10 mouse cellular contexts compared by ENCODE assay signal in genomic region chr19:45233496-45234127, GRCm38 (mm10). TPM values are rescaled to one million over a fixed set of nuclear protein-coding genes. Genes with fewer than 3 reads are reported as not detected.
A peak's percentile ranks its signal among the peaks of the same experiment; 100 is the strongest.
DNase-seq lines count a peak whose midpoint lies in the region; ATAC-seq and TF ChIP-seq lines count a peak whose summit lies in the region.
"Had no signal": no experiment of that assay in that cellular context is flagged by ENCODE, and none has a peak within 500 bp of the region (broad histone marks: within the 10 kb centered on the region; RNA-seq: fewer than 3 reads in every experiment).

No protein-coding gene starts in this region.

- peak overlapping the region; percentile 30 for H3K4me2 ChIP-seq in intestine, postnatal 0 days (replicated peaks; ENCODE audit: low read depth)
- peak overlapping the region; percentile 3; the same call in 1 of the 2 replicates for H3K4me2 ChIP-seq in stomach, postnatal 0 days (replicated peaks; ENCODE audit: low read depth)

- TF ChIP-seq POLR2A in heart, adult 2 months (IDR thresholded peaks at IDR 0.05; ENCODE audit: insufficient read depth, low read depth, low read length): no peak

- peaks cover 61% of the 10 kb centered on the region for H3K27me3 ChIP-seq in heart, adult 2 months (ENCODE audit: control insufficient read depth, insufficient read depth, low read length)
- peaks cover 100% of the 10 kb centered on the region for H3K27me3 ChIP-seq in intestine, postnatal 0 days (replicated peaks; ENCODE audit: control insufficient read depth, insufficient read depth, low read length)
- peaks cover 32% of the 10 kb centered on the region for H3K27me3 ChIP-seq in stomach, postnatal 0 days (ENCODE audit: control insufficient read depth, insufficient read depth, low read length)

- H3K36me3 ChIP-seq in heart, adult 2 months (ENCODE audit: control insufficient read depth, insufficient read depth, low read length): no peaks in the 10 kb centered on the region
- no peaks in the 10 kb centered on the region for H3K36me3 ChIP-seq in intestine, postnatal 0 days (ENCODE audit: control insufficient read depth, insufficient read depth)
- no peaks in the 10 kb centered on the region for H3K36me3 ChIP-seq in stomach, postnatal 0 days (ENCODE audit: control insufficient read depth, insufficient read depth, low read length)

- peaks cover 4% of the 10 kb centered on the region for H3K4me1 ChIP-seq in heart, adult 2 months (ENCODE audit: control insufficient read depth, insufficient read depth, low read length)
- no peaks in the 10 kb centered on the region for H3K4me1 ChIP-seq in intestine, postnatal 0 days (replicated peaks; ENCODE audit: control insufficient read depth, insufficient read depth, low read length)
- H3K4me1 ChIP-seq in stomach, postnatal 0 days (replicated peaks; ENCODE audit: control insufficient read depth, insufficient read depth): 0 out of 2 replicates have a peak, but pooled peaks cover 2% of the 10 kb centered on the region

- no peak for TF ChIP-seq CTCF in heart, adult 2 months (IDR thresholded peaks at IDR 0.05)
- TF ChIP-seq CTCF in intestine, postnatal 0 days (IDR thresholded peaks at IDR 0.05; ENCODE audit: low read depth): no peak
- no peak for TF ChIP-seq CTCF in stomach, postnatal 0 days (IDR thresholded peaks at IDR 0.05; ENCODE audit: low read depth)

- WGBS in heart, adult 2 months: 2% methylated on average over 60 of the region's 60 CpGs
- under 1% methylated on average over 51 of the region's 60 CpGs for WGBS in intestine, postnatal 0 days
- 2% methylated on average over 50 of the region's 60 CpGs for WGBS in stomach, postnatal 0 days

- TF ChIP-seq EP300 in heart, adult 2 months (IDR thresholded peaks at IDR 0.05; ENCODE audit: insufficient read depth, low read depth, low read length): no peak
- TF ChIP-seq EP300 in stomach, postnatal 0 days (optimal IDR thresholded peaks at IDR 0.05): no peak

- H3K9me3 ChIP-seq in intestine, postnatal 0 days (ENCODE audit: control insufficient read depth): no peaks in the 10 kb centered on the region
- no peaks in the 10 kb centered on the region for H3K9me3 ChIP-seq in stomach, postnatal 0 days (ENCODE audit: control insufficient read depth, low read length)

- H3K4me3 ChIP-seq in heart, adult 2 months: peak overlapping the region; percentile 13; the same call in 1 of the 2 replicates
- peak overlapping the region; percentile 7 for H3K4me3 ChIP-seq in intestine, postnatal 0 days (ENCODE audit: low read depth, low read length)
- peak overlapping the region; percentile 21 for H3K4me3 ChIP-seq in stomach, postnatal 0 days (ENCODE audit: low read depth, low read length)

- no peak overlapping the region for H3K9ac ChIP-seq in heart, adult 2 months (ENCODE audit: low read depth, low read length)
- H3K9ac ChIP-seq in intestine, postnatal 0 days (ENCODE audit: low read depth, low read length): no peak overlapping the region
- no peak overlapping the region for H3K9ac ChIP-seq in stomach, postnatal 0 days (ENCODE audit: low read length)

- no peak for ATAC-seq in intestine, postnatal 0 days
- no peak for ATAC-seq in stomach, postnatal 0 days (ENCODE audit: low FRiP score, low TSS enrichment)

- intact Hi-C loops in heart, adult 2 months (cut with DNase I): loop anchor here (10.0 kb wide), 1 partner anchor 479 kb away; the partner anchor contains the start of gene Pax2
- intact Hi-C loops in heart, postnatal 36 days (cut with DNase I): loop anchor here (5.0 to 10.0 kb wide), 2 partner anchors 481 to 1629 kb away; no protein-coding TSS in a partner anchor

- no peaks in the 10 kb centered on the region for H3K79me2 ChIP-seq in heart, adult 2 months (replicated peaks; ENCODE audit: control insufficient read depth, insufficient read depth, low read length)

- H3K27ac ChIP-seq in heart, adult 2 months: no peak overlapping the region
- H3K27ac ChIP-seq in intestine, postnatal 0 days (ENCODE audit: low read depth, low read length): no peak overlapping the region
- H3K27ac ChIP-seq in stomach, postnatal 0 days (replicated peaks): no peak overlapping the region

- peak in 1 of 2 experiments; percentile 53 for DNase-seq in heart, adult 2 months
- no peak for DNase-seq in heart, postnatal 36 days
- DNase-seq in ovary, postnatal 36 days (ENCODE audit: low spot score): peak; percentile 13
- DNase-seq in ovary, postnatal 10 days (ENCODE audit: low spot score): no peak
- DNase-seq in stomach, postnatal 0 days (ENCODE audit: low spot score): no peak
- DNase-seq in frontal cortex, postnatal 10 days (ENCODE audit: low spot score in 2 of 2): no peak
- DNase-seq in yolk sac, embryonic 10.5 days (ENCODE audit: low spot score): no peak

RNA-seq across cellular contexts. Expression of gene Lbx1, which starts 2.0 kb away (rescaled TPM):
- under 1 TPM in 1 of 2 experiments, not detected in 1; 0.14 TPM for total RNA-seq in heart, adult 2 months (2021)
- not detected in 2 replicates for polyA plus RNA-seq in heart, adult 2 months (2012; rRNA removed)
- under 1 TPM in 1 of 2 experiments, not detected in 1; 0.11 TPM for total RNA-seq in heart, postnatal 36 days (2021)
- polyA plus RNA-seq in intestine, postnatal 0 days (2015; fragmentation: Nextera tagmentation; extraction: Ambion mirVana): not detected in 2 replicates
- polyA plus RNA-seq in stomach, postnatal 0 days (2015; fragmentation: Nextera tagmentation; extraction: Ambion mirVana): 0.04 TPM in 1 of 2 replicates, not detected in the other
- total RNA-seq: CH12.LX; megakaryocyte, adult 5-6 weeks had no signal
